Mouse (Mus musculus) intestine, embryonic 14.5 days (tissue): ENCODE measurements around the gene Sun2. TPM values are rescaled to one million over a fixed set of nuclear protein-coding genes. Genes with fewer than 3 reads are reported as not detected.

Experiments used
- ATAC-seq: fragments of 200-750 bp; cut with Nextera tagmentation; replicated peaks from 2 replicates; pipeline ENCODE4 v1.8.0; 2017; ENCODE audit warnings: low read depth, moderate number of reproducible peaks, moderate TSS enrichment, moderate library complexity; ENCODE audit not compliant: low FRiP score, low TSS enrichment
- DNase-seq: peaks from one replicate; pipeline ENCODE4 v3.0.0-alpha.2; 2018; ENCODE audit warnings: low spot score
- H3K27ac ChIP-seq: fragments of 300-500 bp; sonication (generic); 2 replicates; pipeline ENCODE4 v1.5.1; 2014; ENCODE audit warnings: low read depth, mild to moderate bottlenecking, control low read depth
- H3K27me3 ChIP-seq: fragments of 300-500 bp; sonication (generic); replicated peaks from 2 replicates; pipeline ENCODE4 v1.6.1; 2014; ENCODE audit warnings: low read length, control low read depth; ENCODE audit not compliant: control insufficient read depth, insufficient read depth
- H3K36me3 ChIP-seq: fragments of 300-500 bp; sonication (generic); 2 replicates; pipeline ENCODE4 v1.6.1; 2014; ENCODE audit warnings: low read length, control low read depth; ENCODE audit not compliant: control insufficient read depth, insufficient read depth
- H3K4me1 ChIP-seq: fragments of 300-500 bp; sonication (generic); replicated peaks from 2 replicates; pipeline ENCODE4 v1.6.1; 2014; ENCODE audit warnings: low read length, control low read depth, mixed read lengths; ENCODE audit not compliant: control insufficient read depth, insufficient read depth
- H3K4me2 ChIP-seq: fragments of 300-500 bp; sonication (generic); 2 replicates; pipeline ENCODE4 v1.6.1; 2014; ENCODE audit warnings: low read length
- H3K4me3 ChIP-seq: fragments of 300-500 bp; sonication (generic); 2 replicates; pipeline ENCODE4 v1.5.1; 2014; ENCODE audit warnings: low read depth, low read length, control low read depth, mixed read lengths
- H3K9ac ChIP-seq: fragments of 300-500 bp; sonication (generic); 2 replicates; pipeline ENCODE4 v1.6.1; 2014; ENCODE audit warnings: mild to moderate bottlenecking, low read length
- H3K9me3 ChIP-seq: fragments of 300-500 bp; sonication (generic); 2 replicates; pipeline ENCODE4 v1.6.1; 2016; ENCODE audit warnings: low read length, control low read depth; ENCODE audit not compliant: control insufficient read depth
- WGBS: fragments of 180-500 bp; shearing (Covaris S2); extraction: QIAGEN DNeasy Blood & Tissue Kit; methylation state at CpG from one replicate; pipeline ENCODE4 v1.1.7; 2014; 5-methylcytosine and 5-hydroxymethylcytosine counted together
- polyA plus RNA-seq: library from polyadenylated mRNA; unstranded; fragments of >200 nt; fragmentation: Nextera tagmentation; extraction: Ambion mirVana; gene quantifications from 2 replicates; pipeline ENCODE4 v1.2.1, GENCODE M21; 2014

Gene Sun2
- polyA plus RNA-seq = 4.6 and 5.4 TPM in 2 replicates

DNA sequence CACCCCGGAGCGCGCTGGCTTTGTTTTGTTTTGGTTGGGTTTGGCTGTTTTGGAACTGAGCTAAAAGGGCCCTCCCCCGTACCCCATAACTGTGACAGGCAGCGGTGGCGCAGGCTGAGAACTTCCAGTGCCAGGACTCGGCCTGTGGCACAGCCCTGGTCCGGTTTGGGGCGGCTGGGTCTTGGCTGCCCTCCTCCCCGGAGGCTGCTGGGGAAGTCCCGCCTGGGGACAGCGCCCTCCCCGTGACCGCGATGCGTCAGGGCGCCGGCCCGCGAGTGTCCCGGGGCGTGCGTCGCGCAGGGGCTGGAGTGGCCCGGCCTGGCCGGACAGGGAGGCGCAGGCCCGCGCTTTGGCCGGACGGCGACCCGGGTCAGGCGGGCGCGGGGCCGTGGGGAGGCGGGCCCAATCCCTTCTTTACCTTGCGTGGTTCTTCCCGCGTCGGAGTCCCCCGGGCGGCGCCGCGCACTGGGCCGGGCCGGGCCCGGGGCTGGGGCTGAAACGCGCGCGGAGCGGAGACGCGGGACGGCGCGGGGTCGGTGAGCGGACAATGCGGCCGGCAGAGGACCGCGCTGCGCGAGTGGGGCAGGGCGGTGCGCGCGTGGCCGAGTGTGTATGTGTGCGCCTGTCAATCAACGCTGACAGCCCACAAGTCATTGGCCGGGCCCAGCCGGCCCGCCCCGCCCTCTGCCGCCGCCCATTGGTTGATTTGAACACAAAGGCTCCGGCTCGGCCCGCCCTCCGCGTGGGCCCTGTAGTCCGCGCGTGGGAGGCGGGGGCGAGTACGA, at the start of gene Sun2:
TSS of gene Sun2 (minus strand) at position 616 of the 785 bp plus-strand sequence.
- Histone ChIP-seq H3K4me1 (peaks cover 13% of the 10 kb centered on the region), H3K27ac (peak within 1 kb of the TSS; percentile 70), H3K27me3 (no peaks in the 10 kb centered on the region), H3K9ac (peak within 1 kb of the TSS; percentile 79), H3K4me2 (peak within 1 kb of the TSS; percentile 76), H3K36me3 (peaks cover 23% of the 10 kb centered on the region), H3K4me3 (peak within 1 kb of the TSS; percentile 95), H3K9me3 (no peaks in the 10 kb centered on the region)
- ATAC-seq (peak; percentile 89), DNase-seq (peak; percentile 93)
- WGBS = under 1% methylated on average over 71 of the region's 93 CpGs

DNA sequence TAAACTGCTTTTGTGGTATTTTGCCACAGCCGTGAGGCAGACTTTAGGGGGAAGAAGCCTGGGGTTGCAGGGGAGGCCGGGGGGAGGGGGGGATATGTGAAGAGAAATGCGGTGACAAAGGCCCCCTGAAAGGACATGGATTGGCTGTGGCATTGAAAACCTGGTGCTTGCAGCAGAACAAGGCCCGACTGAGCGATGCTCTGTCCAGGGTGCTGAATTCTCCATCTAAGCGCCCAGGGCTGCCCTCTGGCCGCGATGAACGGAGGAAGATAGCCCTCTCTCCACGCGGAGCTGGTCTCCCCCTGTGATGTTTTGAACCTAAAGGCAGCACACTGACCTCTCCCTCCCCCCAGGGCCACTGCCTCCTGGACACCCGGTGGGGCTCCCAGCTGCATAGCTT, 49.2 kb upstream of the Sun2 start:
- H3K36me3 ChIP-seq = no peaks in the 10 kb centered on the region
- 3% methylated on average over 12 of the region's 12 CpGs for WGBS
- no peak overlapping the region for H3K4me3 ChIP-seq
- DNase-seq (peak; percentile 89), ATAC-seq (no peak)
- no peaks in the 10 kb centered on the region for H3K9me3 ChIP-seq
- H3K4me2 ChIP-seq = no peak overlapping the region
- no peaks in the 10 kb centered on the region; the same call in 1 of the 2 replicates for H3K27me3 ChIP-seq
- no peak overlapping the region for H3K9ac ChIP-seq
- H3K27ac ChIP-seq = no peak overlapping the region
- no peaks in the 10 kb centered on the region for H3K4me1 ChIP-seq

DNA sequence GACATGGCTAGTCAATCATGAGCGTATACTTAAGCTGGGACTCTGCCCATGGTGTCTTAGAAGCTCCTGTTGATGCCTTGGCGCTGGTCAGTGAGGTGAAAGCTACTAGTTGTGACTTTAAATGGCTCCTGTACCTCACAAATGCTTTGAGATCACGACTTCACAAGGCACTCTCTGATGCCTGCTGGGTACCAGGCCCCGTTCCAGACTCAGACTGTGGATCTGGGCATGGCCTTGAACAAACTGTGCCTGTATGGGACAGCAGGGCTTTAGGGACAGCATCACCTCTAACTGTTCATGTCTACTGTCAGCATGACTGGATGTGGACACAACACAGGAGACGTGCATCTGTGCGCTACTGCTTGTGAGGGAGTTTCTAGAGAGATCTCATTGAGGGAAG, 48.6 kb upstream of the Sun2 start:
- no peak for DNase-seq
- ATAC-seq = no peak
- no peak overlapping the region for H3K27ac ChIP-seq
- no peak overlapping the region for H3K9ac ChIP-seq
- H3K36me3 ChIP-seq = no peaks in the 10 kb centered on the region
- no peaks in the 10 kb centered on the region; the same call in 1 of the 2 replicates for H3K27me3 ChIP-seq
- WGBS = 84% methylated on average over 6 of the region's 6 CpGs
- H3K4me2 ChIP-seq = no peak overlapping the region
- H3K9me3 ChIP-seq = no peaks in the 10 kb centered on the region
- H3K4me3 ChIP-seq = no peak overlapping the region
- no peaks in the 10 kb centered on the region for H3K4me1 ChIP-seq

DNA sequence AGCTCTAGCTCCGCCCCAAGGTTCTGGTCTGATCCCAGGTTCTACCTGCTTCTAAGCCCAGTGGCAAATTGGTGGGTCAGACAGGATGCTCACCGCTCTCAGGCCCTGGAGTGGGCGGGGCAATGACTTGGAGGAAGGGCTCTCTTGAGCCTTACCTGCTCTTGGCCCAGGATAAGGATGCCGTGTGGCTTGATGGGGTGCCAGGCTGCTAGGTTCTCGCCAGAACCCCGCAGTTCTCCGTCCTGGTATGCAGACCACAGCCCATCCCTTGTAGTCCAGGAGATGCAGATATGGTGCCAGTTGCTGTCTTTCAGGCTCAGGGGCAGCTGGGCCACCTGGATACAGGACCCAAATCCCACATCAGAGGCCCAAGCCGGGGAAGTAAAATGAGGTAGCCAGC, 47.8 kb upstream of the Sun2 start:
- H3K9me3 ChIP-seq = no peaks in the 10 kb centered on the region
- no peaks in the 10 kb centered on the region for H3K36me3 ChIP-seq
- DNase-seq (no peak), ATAC-seq (no peak)
- no peak overlapping the region for H3K9ac ChIP-seq
- H3K4me3 ChIP-seq = no peak overlapping the region
- H3K4me2 ChIP-seq = no peak overlapping the region
- H3K27ac ChIP-seq = no peak overlapping the region
- WGBS = 43% methylated on average over 8 of the region's 8 CpGs
- no peaks in the 10 kb centered on the region; the same call in 1 of the 2 replicates for H3K27me3 ChIP-seq
- no peaks in the 10 kb centered on the region for H3K4me1 ChIP-seq

DNA sequence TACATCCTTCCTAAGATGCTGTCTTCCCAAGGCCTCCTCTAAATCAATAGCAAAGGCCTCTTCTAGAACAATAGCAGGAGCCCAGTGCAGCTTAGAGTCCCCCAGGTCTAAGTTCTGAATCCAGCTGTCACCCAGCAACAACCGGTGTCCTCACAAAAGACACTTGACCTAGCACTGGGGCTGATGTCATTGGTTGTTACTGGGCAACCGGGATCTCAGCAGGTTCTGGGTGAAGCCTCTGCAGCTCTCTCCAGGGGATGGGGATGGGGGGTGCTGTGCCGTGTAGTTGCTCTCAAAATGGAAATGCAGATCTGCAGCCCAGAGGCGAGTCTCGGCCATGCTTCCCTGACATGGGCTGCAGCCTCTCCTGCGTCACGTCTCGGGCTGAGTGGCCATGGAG, 45.5 kb upstream of the Sun2 start:
- whole genome bisulfite sequencing = 66% methylated on average over 8 of the region's 8 CpGs
- H3K4me1 ChIP-seq = no peaks in the 10 kb centered on the region
- no peak overlapping the region for H3K4me3 ChIP-seq
- DNase-seq (no peak), ATAC-seq (no peak)
- no peaks in the 10 kb centered on the region for H3K36me3 ChIP-seq
- H3K4me2 ChIP-seq = no peak overlapping the region
- H3K27ac ChIP-seq = no peak overlapping the region
- H3K9me3 ChIP-seq = no peaks in the 10 kb centered on the region
- no peaks in the 10 kb centered on the region; the same call in 1 of the 2 replicates for H3K27me3 ChIP-seq
- H3K9ac ChIP-seq = no peak overlapping the region

DNA sequence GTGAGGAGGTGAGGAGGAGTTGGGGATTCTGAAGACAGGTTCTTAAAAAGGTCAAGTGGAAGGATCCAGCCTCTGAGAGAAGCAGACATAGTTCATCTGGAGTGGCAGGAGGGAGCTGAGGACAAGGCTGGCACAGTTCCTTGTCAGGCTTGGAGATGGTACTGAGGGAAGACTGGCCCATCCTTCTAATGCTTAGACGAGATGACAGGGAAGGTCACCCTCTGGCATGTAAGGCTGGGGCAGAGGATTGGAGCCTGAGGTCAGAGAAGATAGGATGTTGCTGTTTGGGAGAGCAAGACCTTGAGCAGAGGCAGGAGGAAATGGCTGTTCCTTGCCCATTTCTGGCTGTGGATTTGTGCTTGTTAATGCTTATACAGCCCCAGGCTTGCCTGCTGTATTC, 42.7 kb upstream of the Sun2 start:
- no peaks in the 10 kb centered on the region for H3K27me3 ChIP-seq
- H3K4me3 ChIP-seq = no peak overlapping the region
- no peak for DNase-seq
- H3K9me3 ChIP-seq = no peaks in the 10 kb centered on the region
- H3K4me2 ChIP-seq = no peak overlapping the region
- ATAC-seq = no peak
- H3K4me1 ChIP-seq = no peaks in the 10 kb centered on the region
- 62% methylated on average over 1 of the region's 1 CpGs for WGBS
- H3K27ac ChIP-seq = no peak overlapping the region
- no peaks in the 10 kb centered on the region for H3K36me3 ChIP-seq
- no peak overlapping the region for H3K9ac ChIP-seq

DNA sequence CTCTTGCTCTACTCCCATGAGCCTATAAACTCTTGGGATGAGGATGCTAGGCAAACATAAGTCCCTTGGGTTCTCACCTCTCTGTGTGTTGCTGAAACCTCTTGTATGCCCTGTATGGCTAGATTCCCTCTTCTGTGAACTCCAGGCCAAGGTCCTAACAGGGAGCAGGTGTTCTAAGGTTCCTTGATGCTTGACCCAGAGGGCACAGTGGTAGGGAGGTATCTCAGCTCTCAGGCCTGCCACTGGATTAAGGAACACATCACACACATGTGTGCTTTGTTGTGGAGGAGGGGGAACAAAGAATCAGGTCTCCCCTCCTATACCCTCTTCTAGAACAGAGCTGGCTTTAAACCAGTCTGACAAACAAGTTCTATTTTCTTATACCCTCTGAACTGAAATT, 35.4 kb upstream of the Sun2 start, which contains the start of gene Dnal4:
TSS of gene Dnal4 (minus strand) at position 101 of the 400 bp plus-strand sequence.
- Histone ChIP-seq H3K27ac (no peak within 1 kb of the TSS), H3K4me2 (no peak within 1 kb of the TSS), H3K9me3 (no peaks in the 10 kb centered on the region), H3K9ac (no peak within 1 kb of the TSS), H3K36me3 (no peaks in the 10 kb centered on the region), H3K4me3 (no peak within 1 kb of the TSS), H3K27me3 (no peaks in the 10 kb centered on the region), H3K4me1 (peaks cover 14% of the 10 kb centered on the region)
- ATAC-seq (no peak), DNase-seq (no peak)

DNA sequence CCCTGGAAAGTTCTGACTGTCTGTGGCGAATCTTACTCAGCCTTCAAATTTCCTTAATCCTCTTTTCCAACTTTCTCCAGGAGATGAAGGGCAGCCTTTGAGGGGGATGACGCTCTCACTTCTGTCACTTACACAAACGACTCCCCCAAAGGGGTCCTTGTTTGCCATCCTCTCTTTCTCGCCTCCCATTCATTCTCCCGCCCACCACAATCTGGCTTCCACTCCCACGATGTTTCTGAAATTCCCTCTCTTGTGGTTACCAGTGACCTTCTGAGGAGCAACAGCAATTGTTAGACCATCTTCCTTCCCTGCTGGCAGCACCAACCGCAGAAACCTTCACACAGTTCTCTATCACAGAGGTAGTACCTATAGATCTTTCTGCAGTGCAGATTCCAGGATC, 33.3 kb upstream of the Sun2 start:
- Histone ChIP-seq H3K4me3 (no peak overlapping the region), H3K4me1 (peaks cover 14% of the 10 kb centered on the region)
- 69% methylated on average over 7 of the region's 7 CpGs for WGBS

More for the DNA sequence above, 33.3 kb upstream of the Sun2 start:
- H3K27me3 ChIP-seq = no peaks in the 10 kb centered on the region
- H3K9ac ChIP-seq = no peak overlapping the region
- no peak for DNase-seq
- H3K4me2 ChIP-seq = no peak overlapping the region
- no peak for ATAC-seq
- H3K9me3 ChIP-seq = no peaks in the 10 kb centered on the region
- H3K36me3 ChIP-seq = no peaks in the 10 kb centered on the region
- no peak overlapping the region for H3K27ac ChIP-seq
